Mouse (Mus musculus) stomach, embryonic 14.5 days (tissue): ENCODE measurements around the gene Xpo4. TPM values are rescaled to one million over a fixed set of nuclear protein-coding genes. Genes with fewer than 3 reads are reported as not detected.

Experiments
- ATAC-seq: fragments of 200-750 bp; cut with Nextera tagmentation; 2 replicates; pipeline ENCODE4 v1.8.0; 2017; ENCODE audit warnings: low read depth, moderate TSS enrichment; ENCODE audit not compliant: insufficient number of reproducible peaks, insufficient read depth, low FRiP score
- H3K27ac ChIP-seq: fragments of 300-500 bp; sonication (generic); 2 replicates; pipeline ENCODE4 v1.5.1; 2014; ENCODE audit warnings: mild to moderate bottlenecking, low read length, moderate library complexity, mixed read lengths
- H3K27me3 ChIP-seq: fragments of 300-500 bp; sonication (generic); 2 replicates; pipeline ENCODE4 v1.6.1; 2014; ENCODE audit warnings: low read length, control low read depth, mixed read lengths; ENCODE audit not compliant: control insufficient read depth, insufficient read depth
- H3K36me3 ChIP-seq: fragments of 300-500 bp; sonication (generic); 2 replicates; pipeline ENCODE4 v1.6.1; 2014; ENCODE audit warnings: mild to moderate bottlenecking, control low read depth, low read length, moderate library complexity, mixed read lengths; ENCODE audit not compliant: control insufficient read depth, insufficient read depth
- H3K4me1 ChIP-seq: fragments of 300-500 bp; sonication (generic); 2 replicates; pipeline ENCODE4 v1.6.1; 2014; ENCODE audit warnings: low read length, control low read depth, mixed read lengths; ENCODE audit not compliant: control insufficient read depth, insufficient read depth
- H3K4me2 ChIP-seq: fragments of 300-500 bp; sonication (generic); replicated peaks from 2 replicates; pipeline ENCODE4 v1.6.1; 2014; ENCODE audit warnings: low read depth, low read length, control low read depth
- H3K4me3 ChIP-seq: fragments of 300-500 bp; sonication (generic); 2 replicates; pipeline ENCODE4 v1.5.1; 2014; ENCODE audit warnings: low read depth, low read length, control low read depth
- H3K9ac ChIP-seq: fragments of 300-500 bp; sonication (generic); replicated peaks from 2 replicates; pipeline ENCODE4 v1.6.1; 2014; ENCODE audit warnings: low read depth, mild to moderate bottlenecking, control low read depth, low read length, moderate library complexity, mixed read lengths
- H3K9me3 ChIP-seq: fragments of 300-500 bp; sonication (generic); 2 replicates; pipeline ENCODE4 v1.6.1; 2016; ENCODE audit warnings: low read depth, low read length, control low read depth; ENCODE audit not compliant: control insufficient read depth
- WGBS: fragments of 180-500 bp; shearing (Covaris S2); extraction: QIAGEN DNeasy Blood & Tissue Kit; methylation state at CpG from one replicate; pipeline ENCODE4 v1.1.7; 2014; 5-methylcytosine and 5-hydroxymethylcytosine counted together
- polyA plus RNA-seq: library from polyadenylated mRNA; unstranded; fragments of >200 nt; fragmentation: Nextera tagmentation; extraction: Ambion mirVana; gene quantifications from 2 replicates; pipeline ENCODE4 v1.2.1, GENCODE M21; 2014

Xpo4 gene
- polyA plus RNA-seq, 1 experiment from 2014 or later = 36.2 TPM

GRCm38 (mm10) chr14:57576364-57577060 lies 88.7 kb downstream of the Xpo4 start:
- H3K27me3 ChIP-seq = no peaks in the 10 kb centered on the region
- ATAC-seq = no peak
- H3K36me3 ChIP-seq = peaks cover 3% of the 10 kb centered on the region; the same call in 1 of the 2 replicates
- no peaks in the 10 kb centered on the region for H3K4me1 ChIP-seq
- WGBS = 93% methylated on average over 2 of the region's 2 CpGs
- H3K9me3 ChIP-seq = peaks cover 4% of the 10 kb centered on the region; the same call in 1 of the 2 replicates
- H3K9ac ChIP-seq = no peak overlapping the region
- H3K4me2 ChIP-seq = no peak overlapping the region
- H3K4me3 ChIP-seq = no peak overlapping the region
- no peak overlapping the region for H3K27ac ChIP-seq

DNA sequence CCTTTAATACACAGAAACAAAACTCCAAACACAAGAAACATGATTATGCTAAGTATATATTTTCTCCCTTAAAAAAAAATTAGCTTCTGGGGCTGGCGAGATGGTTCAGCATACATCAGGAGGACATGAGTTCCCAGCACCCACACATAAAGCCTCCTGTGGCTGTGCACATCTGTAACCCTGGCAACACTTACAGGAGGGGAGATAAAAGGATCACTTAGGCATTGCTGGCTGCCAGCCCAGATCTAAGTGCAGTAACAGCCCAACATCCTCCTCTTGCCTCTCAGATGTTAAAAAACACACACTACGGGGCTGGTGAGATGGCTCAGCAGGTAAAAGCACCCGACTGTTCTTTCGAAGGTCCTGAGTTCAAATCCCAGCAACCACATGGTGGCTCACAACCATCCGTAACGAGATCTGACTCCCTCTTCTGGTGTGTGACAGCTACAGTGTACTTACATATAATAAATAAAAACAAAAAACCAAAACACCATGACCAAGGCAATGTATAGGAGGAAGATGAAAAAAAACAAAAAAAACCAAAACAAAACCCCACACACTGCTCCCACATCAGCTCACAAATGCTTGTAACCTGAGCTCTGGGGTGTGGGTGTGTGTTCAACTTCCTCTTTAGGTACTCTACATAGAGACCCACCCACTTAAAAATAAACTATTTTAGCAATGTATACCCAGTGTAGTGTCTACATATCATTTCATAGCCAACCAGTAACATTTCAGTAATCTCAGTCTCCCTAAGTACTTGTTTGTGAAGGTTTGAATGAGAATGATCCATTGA lies 90.2 kb downstream of the Xpo4 start:
- Histone ChIP-seq H3K4me1 (peaks cover 4% of the 10 kb centered on the region; the same call in 1 of the 2 replicates), H3K27me3 (no peaks in the 10 kb centered on the region), H3K4me3 (no peak overlapping the region), H3K36me3 (no peaks in the 10 kb centered on the region), H3K9ac (no peak overlapping the region), H3K27ac (no peak overlapping the region), H3K9me3 (peaks cover 4% of the 10 kb centered on the region; the same call in 1 of the 2 replicates), H3K4me2 (no peak overlapping the region)
- 78% methylated on average over 6 of the region's 6 CpGs for WGBS
- ATAC-seq = no peak

DNA sequence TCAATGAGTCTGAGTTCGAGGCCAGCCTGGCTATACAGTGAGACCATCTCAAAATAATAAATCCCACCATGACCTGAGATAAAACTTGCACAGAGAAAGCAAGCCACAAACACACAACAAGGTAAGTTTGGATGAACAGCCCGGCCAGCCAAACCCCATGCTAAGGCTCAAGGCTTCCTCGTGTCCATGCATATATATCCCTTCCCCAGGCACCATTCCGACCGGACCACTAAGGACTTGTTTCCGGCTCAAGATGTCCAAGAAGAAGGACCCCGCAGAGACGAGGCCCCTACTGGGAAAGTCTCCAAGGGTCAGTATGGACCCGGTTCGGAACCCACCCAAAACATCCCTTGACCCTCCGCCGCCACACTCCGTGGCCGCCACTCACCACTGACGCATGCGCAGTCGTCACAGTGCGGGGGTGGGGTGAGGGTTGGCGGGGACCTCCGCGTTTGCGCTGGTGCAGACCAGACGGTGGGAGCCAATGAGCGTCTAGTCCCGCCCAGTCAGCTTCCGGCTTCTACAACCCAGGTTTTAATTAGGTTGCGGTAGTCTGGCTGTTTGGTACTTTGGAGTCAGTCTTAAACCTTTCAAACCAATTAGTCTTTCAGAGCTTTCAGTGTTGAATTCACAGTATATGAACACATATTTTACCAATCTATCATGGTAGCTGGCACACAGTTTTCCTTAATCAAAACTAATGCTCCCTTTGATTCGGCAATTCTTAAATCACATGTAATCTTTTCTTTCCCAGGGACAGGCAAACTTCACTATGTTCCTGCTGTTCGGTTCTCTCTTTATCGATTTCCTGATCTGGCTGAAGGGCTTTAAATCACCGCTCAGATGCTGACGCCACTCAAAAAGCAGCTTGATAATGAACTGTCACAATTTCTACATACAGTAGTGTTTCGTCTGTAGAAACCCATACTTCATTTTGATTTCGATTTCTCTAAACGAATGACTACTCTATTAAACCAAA lies 93.8 kb downstream of the Xpo4 start, which contains the start of gene Eef1akmt1:
Eef1akmt1 (minus strand) TSS at position 458 of the 979 bp plus-strand sequence.
- peak; percentile 99 for ATAC-seq

GRCm38 (mm10) chr14:57565626-57566025 lies 99.6 kb downstream of the Xpo4 start:
- Histone ChIP-seq H3K4me2 (no peak overlapping the region), H3K36me3 (no peaks in the 10 kb centered on the region; the same call in 1 of the 2 replicates), H3K9ac (no peak overlapping the region), H3K9me3 (no peaks in the 10 kb centered on the region), H3K4me1 (peaks cover 2% of the 10 kb centered on the region; the same call in 1 of the 2 replicates), H3K27ac (no peak overlapping the region), H3K4me3 (no peak overlapping the region), H3K27me3 (no peaks in the 10 kb centered on the region)
- WGBS = 89% methylated on average over 6 of the region's 6 CpGs
- ATAC-seq = no peak

More for the DNA sequence above, 93.8 kb downstream of the Xpo4 start, which contains the start of gene Eef1akmt1:
- Histone ChIP-seq H3K36me3 (no peaks in the 10 kb centered on the region), H3K9me3 (peaks cover 4% of the 10 kb centered on the region; the same call in 1 of the 2 replicates), H3K9ac (peak within 1 kb of the TSS; percentile 51), H3K4me1 (peaks cover 4% of the 10 kb centered on the region; the same call in 1 of the 2 replicates), H3K27me3 (no peaks in the 10 kb centered on the region), H3K4me2 (peak within 1 kb of the TSS; percentile 43), H3K27ac (peak within 1 kb of the TSS; percentile 41; the same call in 1 of the 2 replicates), H3K4me3 (peak within 1 kb of the TSS; percentile 60)
- WGBS = 8% methylated on average over 35 of the region's 35 CpGs

GRCm38 (mm10) chr14:57556922-57557321 lies 108.3 kb downstream of the Xpo4 start:
- H3K4me2 ChIP-seq = no peak overlapping the region

GRCm38 (mm10) chr14:57555471-57556070 lies 109.7 kb downstream of the Xpo4 start:
- no peaks in the 10 kb centered on the region for H3K4me1 ChIP-seq
- 86% methylated on average over 7 of the region's 7 CpGs for WGBS
- H3K9me3 ChIP-seq = no peaks in the 10 kb centered on the region
- 0 out of 2 replicates have a peak, but pooled peaks cover 4% of the 10 kb centered on the region for H3K36me3 ChIP-seq
- H3K9ac ChIP-seq = no peak overlapping the region
- no peak overlapping the region for H3K4me3 ChIP-seq
- no peak for ATAC-seq
- no peaks in the 10 kb centered on the region for H3K27me3 ChIP-seq
- H3K27ac ChIP-seq = no peak overlapping the region
- H3K4me2 ChIP-seq = no peak overlapping the region

More at GRCm38 (mm10) chr14:57556922-57557321, 108.3 kb downstream of the Xpo4 start:
- WGBS = 82% methylated on average over 1 of the region's 1 CpGs
- Histone ChIP-seq H3K4me1 (no peaks in the 10 kb centered on the region), H3K36me3 (0 out of 2 replicates have a peak, but pooled peaks cover 4% of the 10 kb centered on the region), H3K27ac (no peak overlapping the region), H3K9ac (no peak overlapping the region), H3K9me3 (no peaks in the 10 kb centered on the region), H3K4me3 (no peak overlapping the region), H3K27me3 (no peaks in the 10 kb centered on the region)
- no peak for ATAC-seq

DNA sequence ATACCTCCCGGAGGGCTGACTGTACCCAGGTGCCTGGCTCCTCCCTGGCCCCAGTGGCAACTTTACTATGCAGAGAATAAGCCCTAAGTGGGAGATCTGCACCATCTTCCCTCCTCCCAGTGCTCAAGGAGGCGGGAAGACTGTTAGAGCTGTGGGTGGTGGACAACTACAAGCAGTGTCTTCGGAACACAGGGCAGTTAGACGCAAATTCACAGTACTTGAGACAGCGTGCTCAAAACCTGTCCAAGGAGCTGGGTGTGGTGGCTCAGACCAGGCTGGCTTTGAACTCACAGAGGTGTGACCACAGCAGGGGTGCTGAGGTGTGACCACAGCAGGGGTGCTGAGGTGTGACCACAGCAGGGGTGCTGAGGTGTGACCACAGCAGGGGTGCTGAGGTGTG lies 110.8 kb downstream of the Xpo4 start:
- no peaks in the 10 kb centered on the region for H3K9me3 ChIP-seq
- no peaks in the 10 kb centered on the region for H3K4me1 ChIP-seq
- ATAC-seq = no peak
- no peak overlapping the region for H3K9ac ChIP-seq
- H3K36me3 ChIP-seq = 0 out of 2 replicates have a peak, but pooled peaks cover 4% of the 10 kb centered on the region
- no peaks in the 10 kb centered on the region for H3K27me3 ChIP-seq
- H3K4me2 ChIP-seq = no peak overlapping the region
- no peak overlapping the region for H3K4me3 ChIP-seq
- no peak overlapping the region for H3K27ac ChIP-seq
- 84% methylated on average over 5 of the region's 5 CpGs for WGBS
